Mouse (Mus musculus): ENCODE results near the gene 1700024P04Rik. TPM values are rescaled to one million over a fixed set of nuclear protein-coding genes. Genes with fewer than 3 reads are reported as not detected.

The 1700024P04Rik gene
- polyA plus RNA-seq (2012; rRNA removed) = not detected in 2 replicates

GRCm38 (mm10) chr13:98984465-98984864, at the start of gene 1700024P04Rik:
Gene 1700024P04Rik, minus strand, starts transcription at chr13:98984565.

Other genes with a start within 250 kb of the 1700024P04Rik start
- 20.8 and 41.9 TPM in 2 replicates for gene Fcho2, start 169.1 kb downstream of the 1700024P04Rik start, polyA plus RNA-seq (2012; rRNA removed)
- 65.8 and 86.0 TPM in 2 replicates for gene Tnpo1, start 58.2 kb downstream of the 1700024P04Rik start, polyA plus RNA-seq (2012; rRNA removed)
- 0.91 and 1.9 TPM in 2 replicates for gene Zfp366, start 200.3 kb upstream of the 1700024P04Rik start, polyA plus RNA-seq (2012; rRNA removed)